Mouse (Mus musculus) liver, postnatal 0 days (tissue): ENCODE results near the gene Zkscan16.

Source experiments
- CTCF ChIP-seq: sonication (generic); IDR thresholded peaks from 2 replicates; pipeline ENCODE4 v1.5.1; 2016; ENCODE audit warnings: antibody characterized with exemption, low read depth
- EP300 ChIP-seq: IDR thresholded peaks from 2 replicates; pipeline ENCODE4 v1.6.1; 2016; ENCODE audit warnings: antibody characterized with exemption, low read depth, mild to moderate bottlenecking

DNA sequence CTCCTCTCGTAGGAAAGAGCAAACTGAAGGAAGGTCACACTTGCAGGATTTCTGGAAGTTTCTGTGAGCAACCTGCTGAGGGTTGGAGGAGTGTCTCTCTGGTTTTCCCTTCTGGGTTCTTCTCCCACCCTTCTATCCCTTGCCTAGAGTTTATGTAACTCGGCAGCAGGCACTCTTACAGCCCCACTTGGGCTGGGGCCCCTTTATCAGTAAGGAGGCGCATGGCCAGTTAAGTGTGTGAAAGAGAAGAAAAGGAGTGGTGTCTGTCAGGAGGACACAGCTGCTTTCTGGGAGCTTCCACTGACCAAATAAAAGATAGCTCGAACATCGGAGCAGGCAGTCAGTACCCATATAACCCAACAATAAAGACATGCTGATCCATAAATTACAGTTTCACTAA is 48.8 kb downstream of the Zkscan16 start:
- no peak for TF ChIP-seq CTCF
- no peak for TF ChIP-seq EP300
